Mouse (Mus musculus) MEL (cell line): ENCODE data around the gene Lrba. TPM values are rescaled to one million over a fixed set of nuclear protein-coding genes. Genes with fewer than 3 reads are reported as not detected.

Experiments
- DNase-seq: peaks from one replicate; pipeline ENCODE4 v3.0.0; 2011; ENCODE audit warnings: low read depth, low spot score
- H3K27ac ChIP-seq: 2 replicates; pipeline ENCODE4 v1.5.1; 2012; ENCODE audit warnings: low read depth, mild to moderate bottlenecking, control low read depth, low read length, moderate library complexity; ENCODE audit not compliant: control insufficient read depth
- H3K27me3 ChIP-seq, 2 experiments: fragments of 150-350 bp in 1 of 2; sonication (generic) in 1 of 2; 2 replicates each; pipeline ENCODE4 v1.6.1; 2012; ENCODE audit warnings: low read length in 2 of 2, mild to moderate bottlenecking in 2 of 2, improper control_type of control experiment in 1 of 2, moderate library complexity in 1 of 2; ENCODE audit not compliant: insufficient read depth in 2 of 2, control insufficient read depth in 1 of 2
- H3K36me3 ChIP-seq, 2 experiments: 2 replicates each; pipeline ENCODE4 v1.6.1; 2012 to 2014; ENCODE audit warnings: low read length in 2 of 2, improper control_type of control experiment in 1 of 2, inconsistent platforms in 1 of 2, mild to moderate bottlenecking in 1 of 2; ENCODE audit not compliant: insufficient read depth in 2 of 2, control insufficient read depth in 1 of 2
- H3K4me1 ChIP-seq, 2 experiments: fragments of 150-350 bp in 1 of 2; sonication (generic) in 1 of 2; 2 replicates each; pipeline ENCODE4 v1.6.1; 2012; ENCODE audit warnings: low read length in 2 of 2, improper control_type of control experiment in 1 of 2, mild to moderate bottlenecking in 1 of 2; ENCODE audit not compliant: insufficient read depth in 2 of 2, control insufficient read depth in 1 of 2
- H3K4me3 ChIP-seq, 2 experiments: fragments of 150-350 bp in 1 of 2; sonication (generic) in 1 of 2; 2 replicates each; pipeline ENCODE4 v1.5.1; 2012; ENCODE audit warnings: low read depth in 2 of 2, low read length in 2 of 2, mild to moderate bottlenecking in 2 of 2, moderate library complexity in 2 of 2, control low read depth in 1 of 2, improper control_type of control experiment in 1 of 2; ENCODE audit not compliant: control insufficient read depth in 1 of 2, insufficient read depth in 1 of 2
- H3K79me2 ChIP-seq: 2 replicates; pipeline ENCODE4 v1.6.1; 2012; ENCODE audit warnings: mild to moderate bottlenecking, low read length, moderate library complexity; ENCODE audit not compliant: control insufficient read depth, poor library complexity, insufficient read depth
- H3K9ac ChIP-seq: 2 replicates; pipeline ENCODE4 v1.6.1; 2012; ENCODE audit warnings: low read depth, mild to moderate bottlenecking, control low read depth, low read length, moderate library complexity; ENCODE audit not compliant: control insufficient read depth, poor library complexity, severe bottlenecking
- H3K9me3 ChIP-seq: fragments of 150-350 bp; sonication (generic); replicated peaks from 2 replicates; pipeline ENCODE4 v1.6.1; 2012; ENCODE audit warnings: mild to moderate bottlenecking, low read length, improper control_type of control experiment, moderate library complexity; ENCODE audit not compliant: insufficient read depth
- BHLHE40 ChIP-seq: IDR thresholded peaks from 2 replicates; pipeline ENCODE4 v1.6.1; 2012; ENCODE audit warnings: low read depth, mild to moderate bottlenecking, inconsistent platforms, low read length, improper control_type of control experiment, borderline replicate concordance
- CTCF ChIP-seq, 3 experiments: IDR thresholded peaks in 2 of 3; conservative IDR thresholded peaks in 1 of 3; 2 replicates each; pipeline ENCODE4 v1.5.1; 2011 to 2012; ENCODE audit warnings: low read length in 3 of 3, low read depth in 2 of 3, mild to moderate bottlenecking in 2 of 3, improper control_type of control experiment in 1 of 3, inconsistent platforms in 1 of 3, mixed read lengths in 1 of 3, moderate library complexity in 1 of 3; ENCODE audit not compliant: control insufficient read depth in 1 of 3, insufficient read depth in 1 of 3, poor library complexity in 1 of 3, severe bottlenecking in 1 of 3
- EP300 ChIP-seq, 2 experiments: IDR thresholded peaks; 2 replicates each; pipeline ENCODE4 v1.6.1; 2011; ENCODE audit warnings: improper control_type of control experiment in 2 of 2, low read length in 2 of 2, low read depth in 1 of 2, mild to moderate bottlenecking in 1 of 2
- GABPA ChIP-seq: IDR thresholded peaks from 2 replicates; pipeline ENCODE4 v1.6.1; 2012; ENCODE audit warnings: low read depth, mild to moderate bottlenecking, inconsistent platforms, low read length, improper control_type of control experiment, moderate library complexity
- HCFC1 ChIP-seq: IDR thresholded peaks from 2 replicates; pipeline ENCODE4 v1.6.1; 2012; ENCODE audit warnings: low read depth, mild to moderate bottlenecking, inconsistent platforms, low read length, improper control_type of control experiment, moderate library complexity
- MAX ChIP-seq: IDR thresholded peaks from 2 replicates; pipeline ENCODE4 v1.6.1; 2011; ENCODE audit warnings: low read length, improper control_type of control experiment
- MEF2A ChIP-seq: IDR thresholded peaks from 2 replicates; pipeline ENCODE4 v1.6.1; 2014; ENCODE audit warnings: low read depth, mild to moderate bottlenecking, inconsistent platforms, low read length, improper control_type of control experiment; ENCODE audit not compliant: poor library complexity, insufficient replicate concordance, severe bottlenecking; ENCODE audit errors: extremely low read depth
- POLR2A ChIP-seq, 2 experiments: IDR thresholded peaks; 2 replicates each; pipeline ENCODE4 v1.6.1; 2011 to 2012; ENCODE audit warnings: low read length in 2 of 2, mild to moderate bottlenecking in 2 of 2, control low read depth in 1 of 2, improper control_type of control experiment in 1 of 2, low read depth in 1 of 2, moderate library complexity in 1 of 2; ENCODE audit not compliant: control insufficient read depth in 1 of 2, insufficient read depth in 1 of 2, poor library complexity in 1 of 2
- SIN3A ChIP-seq: IDR thresholded peaks from 2 replicates; pipeline ENCODE4 v1.6.1; 2012; ENCODE audit warnings: low read length, improper control_type of control experiment, inconsistent platforms
- SMC3 ChIP-seq: IDR thresholded peaks from 2 replicates; pipeline ENCODE4 v1.6.1; 2011; ENCODE audit warnings: low read depth, low read length, improper control_type of control experiment
- TAL1 ChIP-seq: IDR thresholded peaks from 2 replicates; pipeline ENCODE4 v1.6.1; 2012; ENCODE audit warnings: mild to moderate bottlenecking, inconsistent platforms, low read length, moderate library complexity, mixed read lengths
- USF1 ChIP-seq: IDR thresholded peaks from 2 replicates; pipeline ENCODE4 v1.6.1; 2014; ENCODE audit warnings: low read depth, mild to moderate bottlenecking, inconsistent platforms, low read length, improper control_type of control experiment, moderate library complexity
- polyA plus RNA-seq, 2 experiments: library from polyadenylated mRNA; stranded (reverse) in 1 of 2; unstranded in 1 of 2; fragments of >175 nt in 1 of 2; fragments of >200 nt in 1 of 2; gene quantifications; 2 replicates each; pipeline versions ENCODE4 v1.2.1 to v1.2.4; 2012; ENCODE audit warnings: low replicate concordance in 2 of 2, low read depth in 1 of 2; ENCODE audit not compliant: insufficient read length in 2 of 2, insufficient read depth in 1 of 2, missing spikeins in 1 of 2
- total RNA-seq: library from RNA; depleted of rRNA; stranded (reverse); fragments of 300-350 nt; gene quantifications from 2 replicates; pipeline ENCODE4 v1.2.3, GENCODE M21; 2012

The Lrba gene
- total and polyA plus RNA-seq, 3 experiments: 10.9 to 17.9 TPM; not detected in 1

DNA sequence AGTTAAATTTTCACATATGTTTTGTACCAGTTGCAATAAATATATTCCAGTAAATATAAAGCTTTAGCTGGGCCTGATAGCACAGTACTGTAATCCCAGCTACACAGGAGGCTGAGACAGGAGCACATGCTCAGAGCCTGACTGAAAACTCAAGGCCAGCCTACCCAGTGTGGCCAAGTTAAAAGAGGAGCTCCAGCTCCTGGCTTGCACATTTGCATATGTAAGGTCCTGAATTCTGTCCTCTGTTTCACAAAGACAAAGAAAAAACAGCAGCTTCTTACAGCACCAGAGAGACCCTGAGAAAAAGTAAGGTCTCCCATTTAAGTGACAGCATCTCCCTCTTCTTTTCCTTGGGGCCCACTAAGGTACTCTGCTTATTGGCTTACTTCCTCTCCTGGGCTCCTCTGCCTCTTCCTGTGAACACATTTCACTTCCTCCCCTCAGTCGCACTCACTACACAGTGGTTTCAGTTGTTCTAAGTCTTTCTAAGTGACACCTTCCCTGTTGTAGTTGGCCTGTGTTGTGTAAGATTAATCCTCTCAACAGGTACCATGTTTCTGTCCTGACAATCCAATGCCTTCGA is 453.2 kb downstream of the Lrba start:
- peaks cover 0 to 3% of the 10 kb centered on the region in 2 experiments; a peak in 1 of 4 replicates for H3K36me3 ChIP-seq
- no peaks in the 10 kb centered on the region for H3K9me3 ChIP-seq
- DNase-seq: peak; percentile 46
- H3K9ac ChIP-seq: no peak overlapping the region
- no peak overlapping the region for H3K27ac ChIP-seq
- no peak overlapping the region for H3K4me3 ChIP-seq
- no peaks in the 10 kb centered on the region for H3K27me3 ChIP-seq
- H3K79me2 ChIP-seq: no peaks in the 10 kb centered on the region
- H3K4me1 ChIP-seq: 0 out of 4 replicates have a peak, but pooled peaks cover 0 to 6% of the 10 kb centered on the region in 2 experiments
- TF ChIP-seq MAX (no peak), TAL1 (no peak), GABPA (no peak), HCFC1 (no peak)

- Histone ChIP-seq H3K9me3 (no peaks in the 10 kb centered on the region), H3K4me1 (peaks cover 4 to 5% of the 10 kb centered on the region in 2 experiments), H3K9ac (no peak overlapping the region), H3K27me3 (no peaks in the 10 kb centered on the region), H3K4me3 (peak overlapping the region; percentile 11 to 40; a peak in 2 of 4 replicates), H3K27ac (no peak overlapping the region; the same call in 1 of the 2 replicates), H3K79me2 (no peaks in the 10 kb centered on the region), H3K36me3 (peaks cover 0 to 8% of the 10 kb centered on the region in 2 experiments; a peak in 2 of 4 replicates)
- TF ChIP-seq MEF2A (no peak), SMC3 (no peak), CTCF (IDR thresholded peaks at IDR 0.05 in 2 of 3, conservative IDR thresholded peaks at IDR 0.05 in 1 of 3; ENCODE audit: control insufficient read depth in 1 of 3, insufficient read depth in 1 of 3, low read depth in 2 of 3, low read length in 3 of 3, poor library complexity in 1 of 3, severe bottlenecking in 1 of 3) (no peak), USF1 (no peak), SIN3A (no peak)
- peak; percentile 64 for DNase-seq
Measured at GRCm38 (mm10) chr3:86687571-86688209, 463.2 kb downstream of the Lrba start.

GRCm38 (mm10) chr3:86688438-86688837 is 464.0 kb downstream of the Lrba start:
- Histone ChIP-seq H3K27ac (no peak overlapping the region), H3K36me3 (peaks cover 0 to 8% of the 10 kb centered on the region in 2 experiments; a peak in 2 of 4 replicates), H3K9me3 (no peaks in the 10 kb centered on the region), H3K79me2 (no peaks in the 10 kb centered on the region), H3K4me1 (peaks cover 4 to 5% of the 10 kb centered on the region in 2 experiments), H3K27me3 (no peaks in the 10 kb centered on the region), H3K4me3 (peak overlapping the region in 1 of 2 experiments; percentile 11; a peak in 1 of 4 replicates), H3K9ac (no peak overlapping the region)
- TF ChIP-seq BHLHE40 (no peak), POLR2A (IDR thresholded peaks at IDR 0.05; ENCODE audit: control insufficient read depth in 1 of 2, insufficient read depth in 1 of 2, low read depth in 1 of 2, low read length in 2 of 2, poor library complexity in 1 of 2) (no peak), TAL1 (no peak), EP300 (IDR thresholded peaks at IDR 0.05; ENCODE audit: low read depth in 1 of 2, low read length in 2 of 2) (peak in 1 of 2 experiments; percentile 47; a peak in 2 of 4 replicates), MEF2A (peak; percentile 47; the same call in 1 of the 2 replicates)
- DNase-seq: peak; percentile 23
